In genomic region chr7:80369461-80369860, GRCm38 (mm10) we compare ENCODE assay signal across 7 mouse cellular contexts. TPM values are rescaled to one million over a fixed set of nuclear protein-coding genes. Genes with fewer than 3 reads are reported as not detected.
DNase-seq lines count a peak whose midpoint lies in the region; ATAC-seq lines count a peak whose summit lies in the region.

No protein-coding gene starts in this region.

- H3K36me3 ChIP-seq in neural tube, embryonic 12.5 days, result peaks cover 35% of the 10 kb centered on the region
- peaks cover 35% of the 10 kb centered on the region for H3K36me3 ChIP-seq in embryonic facial prominence, embryonic 15.5 days
- peaks cover 33% of the 10 kb centered on the region for H3K36me3 ChIP-seq in limb, embryonic 15.5 days
- peaks cover 13% of the 10 kb centered on the region for H3K36me3 ChIP-seq in stomach, embryonic 16.5 days (ENCODE audit: control insufficient read depth, insufficient read depth, low read length)

- H3K27ac ChIP-seq in neural tube, embryonic 12.5 days, result no peak overlapping the region
- H3K27ac ChIP-seq in embryonic facial prominence, embryonic 15.5 days (replicated peaks), result peak overlapping the region; percentile 76
- H3K27ac ChIP-seq in limb, embryonic 15.5 days, result 0 out of 2 replicates have a peak overlapping the region, but pooled peaks have one; percentile 88
- 0 out of 2 replicates have a peak overlapping the region, but pooled peaks have one; percentile 77 for H3K27ac ChIP-seq in stomach, embryonic 16.5 days (ENCODE audit: low read length)

- ATAC-seq in neural tube, embryonic 12.5 days (ENCODE audit: low FRiP score, low read depth), result no peak
- ATAC-seq in embryonic facial prominence, embryonic 15.5 days (ENCODE audit: insufficient number of reproducible peaks, low FRiP score, low TSS enrichment, low read depth), result no peak
- ATAC-seq in limb, embryonic 15.5 days (ENCODE audit: insufficient number of reproducible peaks, low FRiP score, low TSS enrichment, low read depth), result no peak
- no peak for ATAC-seq in stomach, embryonic 16.5 days (ENCODE audit: insufficient read depth, low FRiP score)

- H3K4me2 ChIP-seq in neural tube, embryonic 12.5 days (replicated peaks), result peak overlapping the region; percentile 80
- H3K4me2 ChIP-seq in embryonic facial prominence, embryonic 15.5 days (replicated peaks), result peak overlapping the region; percentile 57
- H3K4me2 ChIP-seq in limb, embryonic 15.5 days, result peak overlapping the region; percentile 77
- H3K4me2 ChIP-seq in stomach, embryonic 16.5 days (ENCODE audit: low read depth, low read length), result peak overlapping the region; percentile 73

- H3K4me1 ChIP-seq in neural tube, embryonic 12.5 days, result peaks cover 14% of the 10 kb centered on the region
- peaks cover 29% of the 10 kb centered on the region for H3K4me1 ChIP-seq in embryonic facial prominence, embryonic 15.5 days
- H3K4me1 ChIP-seq in limb, embryonic 15.5 days, result peaks cover 16% of the 10 kb centered on the region
- H3K4me1 ChIP-seq in stomach, embryonic 16.5 days (ENCODE audit: control insufficient read depth, insufficient read depth, low read length), result peaks cover 21% of the 10 kb centered on the region

- H3K4me3 ChIP-seq in neural tube, embryonic 12.5 days, result 0 out of 2 replicates have a peak overlapping the region, but pooled peaks have one; percentile 90
- H3K4me3 ChIP-seq in embryonic facial prominence, embryonic 15.5 days (replicated peaks), result peak overlapping the region; percentile 60
- peak overlapping the region; percentile 89 for H3K4me3 ChIP-seq in limb, embryonic 15.5 days
- peak overlapping the region; percentile 72 for H3K4me3 ChIP-seq in stomach, embryonic 16.5 days (replicated peaks; ENCODE audit: low read length)

- 72% methylated on average over 5 of the region's 5 CpGs for WGBS in neural tube, embryonic 12.5 days
- WGBS in embryonic facial prominence, embryonic 15.5 days, result 55% methylated on average over 5 of the region's 5 CpGs
- WGBS in limb, embryonic 15.5 days, result 53% methylated on average over 5 of the region's 5 CpGs
- 51% methylated on average over 5 of the region's 5 CpGs for WGBS in stomach, embryonic 16.5 days

- H3K9ac ChIP-seq in neural tube, embryonic 12.5 days, result no peak overlapping the region
- H3K9ac ChIP-seq in embryonic facial prominence, embryonic 15.5 days, result no peak overlapping the region
- no peak overlapping the region for H3K9ac ChIP-seq in limb, embryonic 15.5 days
- H3K9ac ChIP-seq in stomach, embryonic 16.5 days (ENCODE audit: low read length), result peak overlapping the region; percentile 90; the same call in 1 of the 2 replicates

- H3K9me3 ChIP-seq in neural tube, embryonic 12.5 days, result no peaks in the 10 kb centered on the region
- no peaks in the 10 kb centered on the region for H3K9me3 ChIP-seq in embryonic facial prominence, embryonic 15.5 days (replicated peaks)
- H3K9me3 ChIP-seq in limb, embryonic 15.5 days, result no peaks in the 10 kb centered on the region
- no peaks in the 10 kb centered on the region for H3K9me3 ChIP-seq in stomach, embryonic 16.5 days (replicated peaks; ENCODE audit: control insufficient read depth, low read length)

- DNase-seq in neural tube, embryonic 10.5 days (ENCODE audit: extremely low spot score, low spot score), result no peak
- DNase-seq in kidney, postnatal 36 days, result no peak
- no peak for DNase-seq in right cerebral cortex, postnatal 14 days

- H3K27me3 ChIP-seq in neural tube, embryonic 12.5 days (replicated peaks), result no peaks in the 10 kb centered on the region
- no peaks in the 10 kb centered on the region for H3K27me3 ChIP-seq in embryonic facial prominence, embryonic 15.5 days
- H3K27me3 ChIP-seq in limb, embryonic 15.5 days, result no peaks in the 10 kb centered on the region
- no peaks in the 10 kb centered on the region for H3K27me3 ChIP-seq in stomach, embryonic 16.5 days (ENCODE audit: control insufficient read depth, insufficient read depth, low read length)

RNA-seq across cellular contexts. Expression of gene Man2a2, which starts 1.7 kb away (rescaled TPM):
- polyA plus RNA-seq in neural tube, embryonic 12.5 days (2016; fragmentation: Nextera tagmentation; extraction: Ambion mirVana), result 25.0 and 25.5 TPM in 2 replicates
- polyA plus RNA-seq in embryonic facial prominence, embryonic 15.5 days (2015; fragmentation: Nextera tagmentation; extraction: Ambion mirVana), result 24.8 and 25.2 TPM in 2 replicates
- 15.7 and 17.6 TPM in 2 replicates for polyA plus RNA-seq in limb, embryonic 15.5 days (2015; fragmentation: Nextera tagmentation; extraction: Ambion mirVana)
- polyA plus RNA-seq in stomach, embryonic 16.5 days (2015; fragmentation: Nextera tagmentation; extraction: Ambion mirVana), result 13.8 and 14.7 TPM in 2 replicates

RNA-seq across cellular contexts. Expression of gene Fes, which starts 18.3 kb away (rescaled TPM):
- 7.7 and 9.0 TPM in 2 replicates for polyA plus RNA-seq in neural tube, embryonic 12.5 days (2016; fragmentation: Nextera tagmentation; extraction: Ambion mirVana)
- polyA plus RNA-seq in embryonic facial prominence, embryonic 15.5 days (2015; fragmentation: Nextera tagmentation; extraction: Ambion mirVana), result 16.4 and 16.7 TPM in 2 replicates
- 14.8 and 15.8 TPM in 2 replicates for polyA plus RNA-seq in limb, embryonic 15.5 days (2015; fragmentation: Nextera tagmentation; extraction: Ambion mirVana)
- polyA plus RNA-seq in stomach, embryonic 16.5 days (2015; fragmentation: Nextera tagmentation; extraction: Ambion mirVana), result 12.3 and 13.8 TPM in 2 replicates

RNA-seq across cellular contexts. Expression of gene Hddc3, which starts 26.6 kb away (rescaled TPM):
- polyA plus RNA-seq in neural tube, embryonic 12.5 days (2016; fragmentation: Nextera tagmentation; extraction: Ambion mirVana), result 20.6 and 21.1 TPM in 2 replicates
- polyA plus RNA-seq in embryonic facial prominence, embryonic 15.5 days (2015; fragmentation: Nextera tagmentation; extraction: Ambion mirVana), result 22.9 and 25.4 TPM in 2 replicates
- 18.4 and 19.4 TPM in 2 replicates for polyA plus RNA-seq in limb, embryonic 15.5 days (2015; fragmentation: Nextera tagmentation; extraction: Ambion mirVana)
- polyA plus RNA-seq in stomach, embryonic 16.5 days (2015; fragmentation: Nextera tagmentation; extraction: Ambion mirVana), result 13.4 and 17.7 TPM in 2 replicates

RNA-seq across cellular contexts. Expression of gene Unc45a, which starts 28.7 kb away (rescaled TPM):
- polyA plus RNA-seq in neural tube, embryonic 12.5 days (2016; fragmentation: Nextera tagmentation; extraction: Ambion mirVana), result 55.8 and 59.9 TPM in 2 replicates
- polyA plus RNA-seq in embryonic facial prominence, embryonic 15.5 days (2015; fragmentation: Nextera tagmentation; extraction: Ambion mirVana), result 55.6 and 57.7 TPM in 2 replicates
- 51.4 and 51.7 TPM in 2 replicates for polyA plus RNA-seq in limb, embryonic 15.5 days (2015; fragmentation: Nextera tagmentation; extraction: Ambion mirVana)
- 44.5 and 48.1 TPM in 2 replicates for polyA plus RNA-seq in stomach, embryonic 16.5 days (2015; fragmentation: Nextera tagmentation; extraction: Ambion mirVana)

RNA-seq across cellular contexts. Expression of gene Furin, which starts 35.8 kb away (rescaled TPM):
- 6.3 and 6.5 TPM in 2 replicates for polyA plus RNA-seq in neural tube, embryonic 12.5 days (2016; fragmentation: Nextera tagmentation; extraction: Ambion mirVana)
- 16.0 and 16.7 TPM in 2 replicates for polyA plus RNA-seq in embryonic facial prominence, embryonic 15.5 days (2015; fragmentation: Nextera tagmentation; extraction: Ambion mirVana)
- polyA plus RNA-seq in limb, embryonic 15.5 days (2015; fragmentation: Nextera tagmentation; extraction: Ambion mirVana), result 12.8 and 13.7 TPM in 2 replicates
- 8.7 and 9.5 TPM in 2 replicates for polyA plus RNA-seq in stomach, embryonic 16.5 days (2015; fragmentation: Nextera tagmentation; extraction: Ambion mirVana)
